Mouse (Mus musculus) G1E (cell line): Measurements from ENCODE around the gene Eif2s1. TPM values are rescaled to one million over a fixed set of nuclear protein-coding genes. Genes with fewer than 3 reads are reported as not detected.

Experiments
- ATAC-seq: 2 replicates; pipeline ENCODE4 v1.8.0; 2016; ENCODE audit warnings: mild to moderate bottlenecking; ENCODE audit not compliant: insufficient number of reproducible peaks, poor library complexity, low FRiP score, severe bottlenecking; ENCODE audit errors: extremely low read depth
- DNase-seq: peaks from one replicate; pipeline ENCODE4 v3.0.0; 2012; ENCODE audit warnings: low spot score
- H3K27me3 ChIP-seq: 2 replicates; pipeline ENCODE4 v1.6.1; 2012; ENCODE audit warnings: mild to moderate bottlenecking, low read length, inconsistent platforms; ENCODE audit not compliant: insufficient read depth
- H3K36me3 ChIP-seq: replicated peaks from 2 replicates; pipeline ENCODE3; 2012; ENCODE audit warnings: mild to moderate bottlenecking, inconsistent platforms
- H3K4me1 ChIP-seq: 2 replicates; pipeline ENCODE4 v1.6.1; 2012; ENCODE audit warnings: low read depth, low read length, inconsistent platforms, mixed read lengths; ENCODE audit not compliant: insufficient read depth
- H3K4me3 ChIP-seq: 2 replicates; pipeline ENCODE4 v1.5.1; 2012; ENCODE audit warnings: low read depth, mild to moderate bottlenecking, inconsistent platforms, low read length, moderate library complexity, mixed read lengths
- H3K9me3 ChIP-seq: replicated peaks from 2 replicates; pipeline ENCODE4 v1.6.1; 2012; ENCODE audit warnings: inconsistent platforms
- CTCF ChIP-seq: IDR thresholded peaks from 2 replicates; pipeline ENCODE4 v1.5.1; 2012; ENCODE audit warnings: low read depth, low read length, inconsistent platforms, mixed read lengths
- GATA1 ChIP-seq: IDR thresholded peaks from 2 replicates; pipeline ENCODE4 v1.6.1; 2012; ENCODE audit warnings: borderline replicate concordance, low read length, inconsistent platforms, mixed read lengths
- GATA2 ChIP-seq: IDR thresholded peaks from 2 replicates; pipeline ENCODE4 v1.6.1; 2012; ENCODE audit warnings: low read depth, low read length, inconsistent platforms, borderline replicate concordance
- TAL1 ChIP-seq: conservative IDR thresholded peaks from 2 replicates; pipeline ENCODE4 v1.6.1; 2012; ENCODE audit warnings: low read depth, low read length, inconsistent platforms, mixed read lengths
- polyA plus RNA-seq: library from polyadenylated mRNA; stranded (reverse); fragments of >175 nt; gene quantifications from 2 replicates; pipeline ENCODE4 v1.2.3, GENCODE M21; 2012
- total RNA-seq, 2 experiments: library from RNA; stranded (forward) in 1 of 2; stranded (reverse) in 1 of 2; fragments of 200-1000 nt in 1 of 2; fragments of >200 nt in 1 of 2; fragmentation: Nextera tagmentation in 1 of 2; gene quantifications; 2 replicates each; pipeline ENCODE4 v1.2.3; 2014 to 2017

The Eif2s1 gene
- total and polyA plus RNA-seq, 3 experiments, result 52.3 to 332 (median 198) TPM

DNA sequence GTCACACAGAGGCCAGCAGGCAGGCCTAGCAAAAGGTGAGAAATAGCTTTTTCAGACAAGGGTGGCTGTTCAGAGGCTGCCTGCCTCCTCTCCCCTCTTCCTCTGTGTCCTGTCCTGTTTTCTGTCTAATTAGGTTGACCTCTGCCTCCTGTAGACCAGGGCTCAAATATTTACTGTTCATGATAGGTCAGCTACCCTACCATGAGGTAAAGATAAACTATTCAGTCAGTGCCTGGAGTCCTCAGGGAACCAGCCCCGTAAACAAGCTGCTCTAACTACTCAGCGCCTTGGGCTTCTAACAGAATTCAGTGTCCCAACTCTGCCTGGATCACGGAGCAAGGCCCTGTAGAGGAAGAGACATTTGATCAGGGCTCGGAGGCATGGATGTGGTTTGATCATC lies 74.9 kb downstream of the Eif2s1 start:
- no peak for DNase-seq
- no peaks in the 10 kb centered on the region for H3K4me1 ChIP-seq
- H3K9me3 ChIP-seq, result no peaks in the 10 kb centered on the region
- H3K4me3 ChIP-seq, result no peak overlapping the region
- no peak for ATAC-seq
- peaks cover 39% of the 10 kb centered on the region for H3K27me3 ChIP-seq
- TF ChIP-seq GATA1 (no peak), TAL1 (no peak), GATA2 (no peak), CTCF (no peak)
- H3K36me3 ChIP-seq, result no peaks in the 10 kb centered on the region

Other genes starting within 250 kb of the Eif2s1 start
- 0.90 TPM in 1 of 2 replicates, not detected in the other for gene Fam71d, start 170.3 kb upstream of the Eif2s1 start, total RNA-seq (2014; fragmentation: Nextera tagmentation)
- gene Fam71d, start 170.3 kb upstream of the Eif2s1 start, total RNA-seq (2017), result 1.0 and 1.3 TPM in 2 replicates
- not detected in 2 replicates for gene Fam71d, start 170.3 kb upstream of the Eif2s1 start, polyA plus RNA-seq
- 76.5 and 84.5 TPM in 2 replicates for gene Mpp5, start 112.9 kb upstream of the Eif2s1 start, total RNA-seq (2014; fragmentation: Nextera tagmentation)
- gene Mpp5, start 112.9 kb upstream of the Eif2s1 start, total RNA-seq (2017), result 66.4 and 106 TPM in 2 replicates
- 1.9 and 2.3 TPM in 2 replicates for gene Mpp5, start 112.9 kb upstream of the Eif2s1 start, polyA plus RNA-seq
- gene Atp6v1d, start 181 bp upstream of the Eif2s1 start, total RNA-seq (2014; fragmentation: Nextera tagmentation), result 114 and 119 TPM in 2 replicates
- 140 and 149 TPM in 2 replicates for gene Atp6v1d, start 181 bp upstream of the Eif2s1 start, total RNA-seq (2017)
- 7.1 and 10.0 TPM in 2 replicates for gene Atp6v1d, start 181 bp upstream of the Eif2s1 start, polyA plus RNA-seq
- not detected in 2 replicates for gene Plek2, start 45.1 kb downstream of the Eif2s1 start, total RNA-seq (2014; fragmentation: Nextera tagmentation)
- gene Plek2, start 45.1 kb downstream of the Eif2s1 start, total RNA-seq (2017), result not detected in 2 replicates
- gene Plek2, start 45.1 kb downstream of the Eif2s1 start, polyA plus RNA-seq, result not detected in 2 replicates
- 9.4 and 13.7 TPM in 2 replicates for gene Tmem229b, start 145.8 kb downstream of the Eif2s1 start, total RNA-seq (2014; fragmentation: Nextera tagmentation)
- 26.6 and 34.8 TPM in 2 replicates for gene Tmem229b, start 145.8 kb downstream of the Eif2s1 start, total RNA-seq (2017)
- gene Tmem229b, start 145.8 kb downstream of the Eif2s1 start, polyA plus RNA-seq, result 9.5 and 12.4 TPM in 2 replicates
- gene Plekhh1, start 167.3 kb downstream of the Eif2s1 start, total RNA-seq (2014; fragmentation: Nextera tagmentation), result not detected in 2 replicates
- gene Plekhh1, start 167.3 kb downstream of the Eif2s1 start, total RNA-seq (2017), result 0.17 and 0.44 TPM in 2 replicates
- 0.02 TPM in 2 replicates for gene Plekhh1, start 167.3 kb downstream of the Eif2s1 start, polyA plus RNA-seq
- gene Pigh, start 227.8 kb downstream of the Eif2s1 start, total RNA-seq (2014; fragmentation: Nextera tagmentation), result 60.1 and 64.8 TPM in 2 replicates
- 47.0 and 47.3 TPM in 2 replicates for gene Pigh, start 227.8 kb downstream of the Eif2s1 start, total RNA-seq (2017)
- 14.7 and 17.0 TPM in 2 replicates for gene Pigh, start 227.8 kb downstream of the Eif2s1 start, polyA plus RNA-seq